Mouse (Mus musculus) stomach, postnatal 0 days (tissue): ENCODE results near the gene Rtn4r.

Experiments used
- CTCF ChIP-seq: IDR thresholded peaks from 2 replicates; pipeline ENCODE4 v1.5.1; 2016; ENCODE audit warnings: antibody characterized with exemption, low read depth, mild to moderate bottlenecking, moderate library complexity
- EP300 ChIP-seq: optimal IDR thresholded peaks from 2 replicates; pipeline ENCODE3; 2016; ENCODE audit warnings: antibody characterized with exemption

DNA sequence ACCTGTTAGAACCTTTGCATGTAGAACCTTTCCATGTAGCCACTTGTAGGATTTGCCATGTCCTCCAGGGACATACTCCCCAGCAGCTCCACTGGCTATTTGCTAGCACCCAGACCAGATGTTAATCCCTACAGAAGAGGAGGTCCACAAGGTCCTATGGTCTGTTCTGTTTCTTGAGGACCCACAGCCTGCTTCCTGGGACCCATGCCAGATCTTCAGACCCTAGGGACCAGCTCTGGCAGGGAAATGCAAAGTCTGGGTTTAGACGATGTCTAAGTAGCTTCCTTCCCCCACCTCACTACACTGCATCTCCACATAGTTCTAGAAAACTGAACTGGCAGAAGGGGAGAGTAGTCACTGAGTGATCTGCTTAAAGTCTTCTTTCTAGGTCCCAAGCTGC is 32.3 kb downstream of the Rtn4r start:
- TF ChIP-seq CTCF (no peak), EP300 (no peak)
